Mouse (Mus musculus): ENCODE measurements around the gene Gmfg.

The Gmfg gene

DNA sequence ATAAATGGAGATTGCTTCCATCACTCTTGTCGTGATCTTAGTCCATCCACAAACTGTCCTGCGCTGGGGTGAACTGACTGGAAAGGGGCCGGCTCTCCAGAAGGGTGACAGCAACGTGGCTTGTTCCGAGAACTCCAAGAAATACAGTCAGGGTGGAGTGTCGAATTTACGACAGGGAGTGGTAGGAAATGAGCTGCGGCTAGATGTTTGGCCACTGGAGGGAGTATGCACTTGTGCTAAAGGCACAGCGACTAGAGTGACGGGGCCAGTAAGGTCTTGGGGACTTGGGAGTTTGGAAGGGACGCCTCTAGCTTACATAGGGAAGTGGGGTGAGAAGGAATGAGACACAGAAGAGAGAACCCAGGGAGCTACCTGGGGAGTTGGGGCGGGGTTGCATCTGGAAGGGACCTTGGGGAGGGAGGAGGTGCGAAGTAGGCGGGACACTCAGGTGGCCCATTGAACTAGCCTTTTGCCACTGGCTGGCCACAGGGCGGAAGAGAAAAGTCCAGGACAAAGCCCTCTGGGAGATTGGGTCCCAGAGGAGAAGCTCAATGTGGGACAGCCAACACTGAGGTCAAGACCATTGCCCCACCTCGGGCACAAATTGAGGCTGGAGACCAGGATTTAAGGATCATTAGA is at the start of gene Gmfg:
Gmfg (plus strand) TSS at position 516 of the 639 bp plus-strand sequence.
- DNase-seq (ENCODE audit: low read depth) = peak; percentile 85

DNA sequence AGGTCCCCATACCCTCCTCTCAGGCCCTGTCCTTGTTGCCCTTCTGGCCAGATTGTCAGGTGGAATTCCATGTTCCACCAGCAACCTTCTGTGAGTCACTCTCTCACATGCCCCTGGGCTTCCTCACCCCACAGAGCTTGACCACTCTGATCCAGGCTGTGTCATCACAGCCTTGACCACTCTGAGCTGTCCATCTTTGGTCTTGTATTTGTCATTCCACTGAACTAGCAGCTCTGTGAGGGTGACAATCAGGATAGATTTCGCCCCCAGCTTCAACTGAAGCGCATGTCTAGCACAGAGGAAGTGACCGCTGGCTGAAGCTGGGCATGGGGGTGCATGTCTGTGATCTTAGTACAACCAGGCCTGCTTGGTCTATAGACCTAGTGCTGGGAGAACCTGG is 46.9 kb upstream of the Gmfg start:
- DNase-seq (ENCODE audit: low read depth) = no peak

DNA sequence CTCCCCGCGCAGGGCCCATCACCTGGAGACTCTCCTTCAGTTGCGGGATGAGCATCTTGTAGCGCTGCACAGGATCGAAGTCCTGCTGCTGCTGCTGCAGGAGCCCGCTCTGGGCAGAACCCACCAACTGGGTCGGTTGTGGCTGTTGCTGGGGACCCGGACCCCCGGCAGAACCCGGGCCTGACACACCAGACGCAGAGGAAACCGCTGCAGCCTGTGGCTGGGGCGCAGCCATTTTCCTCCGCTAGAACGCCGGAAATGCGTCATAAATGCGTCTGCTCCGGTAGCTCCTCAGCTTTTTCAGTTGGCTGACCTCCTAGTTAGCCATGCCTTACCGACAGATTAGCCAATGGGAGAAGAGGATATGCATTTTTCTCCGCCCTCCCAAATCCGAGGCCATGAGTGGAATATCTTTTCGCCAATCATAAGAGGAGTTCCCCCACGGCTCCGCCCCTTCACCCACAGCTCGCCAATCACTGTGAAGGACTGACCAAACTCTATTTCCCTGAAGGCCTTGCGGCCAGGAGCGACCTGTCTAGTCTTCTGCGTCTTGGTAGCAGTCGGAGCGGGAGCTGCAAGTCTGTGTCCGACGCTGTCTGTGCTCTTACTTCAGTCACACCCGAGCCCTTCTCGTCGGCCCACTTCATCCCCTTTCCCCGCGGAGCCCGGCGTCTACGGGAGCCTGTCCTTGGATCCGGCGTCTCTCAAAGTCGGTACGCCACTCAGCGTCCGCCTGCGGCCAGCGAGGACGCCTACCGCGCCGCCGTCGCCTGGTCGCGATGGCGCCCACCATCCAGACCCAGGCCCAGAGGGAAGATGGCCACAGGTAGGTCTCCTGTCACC is 44.6 kb upstream of the Gmfg start, which contains the start of the genes Med29 and Paf1:
Med29 (minus strand) TSS at position 280 of the 843 bp plus-strand sequence.
Paf1 (plus strand) TSS at position 523 of the 843 bp plus-strand sequence.
- peak; percentile 99 for DNase-seq (ENCODE audit: low read depth)

DNA sequence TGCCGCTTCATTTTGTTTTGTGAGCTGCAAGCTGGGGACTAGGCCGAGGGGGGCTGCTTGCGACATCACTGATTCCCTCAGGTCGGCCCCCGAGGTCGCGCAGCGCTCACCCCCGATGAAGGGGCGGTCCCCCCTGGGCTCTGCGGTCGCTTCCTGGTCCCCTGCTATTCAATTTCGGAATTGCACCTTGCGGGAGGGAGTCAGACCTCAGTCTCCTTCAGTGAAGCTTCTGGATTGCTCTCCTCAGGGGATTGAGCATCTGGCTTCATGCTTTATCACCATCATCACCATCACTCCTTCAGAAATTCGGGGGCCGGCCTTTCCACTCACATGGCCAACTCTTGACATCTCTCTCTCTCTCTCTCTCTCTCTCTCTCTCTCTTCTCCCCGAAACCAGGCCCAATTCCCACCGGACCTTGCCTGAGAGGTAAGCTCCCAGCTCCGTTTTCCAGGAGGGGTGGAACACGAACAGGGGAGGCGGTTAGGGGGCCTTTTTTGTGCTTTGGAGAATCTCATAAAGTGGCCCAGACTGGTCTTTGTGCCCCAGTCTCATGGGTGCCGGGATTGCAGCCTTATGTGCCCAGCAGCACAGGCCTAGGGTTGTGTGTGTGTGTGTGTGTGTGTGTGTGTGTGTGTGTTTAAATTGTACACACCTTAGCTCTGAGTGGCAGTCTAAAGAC is 43.8 kb upstream of the Gmfg start:
- no peak for DNase-seq (ENCODE audit: low read depth)

DNA sequence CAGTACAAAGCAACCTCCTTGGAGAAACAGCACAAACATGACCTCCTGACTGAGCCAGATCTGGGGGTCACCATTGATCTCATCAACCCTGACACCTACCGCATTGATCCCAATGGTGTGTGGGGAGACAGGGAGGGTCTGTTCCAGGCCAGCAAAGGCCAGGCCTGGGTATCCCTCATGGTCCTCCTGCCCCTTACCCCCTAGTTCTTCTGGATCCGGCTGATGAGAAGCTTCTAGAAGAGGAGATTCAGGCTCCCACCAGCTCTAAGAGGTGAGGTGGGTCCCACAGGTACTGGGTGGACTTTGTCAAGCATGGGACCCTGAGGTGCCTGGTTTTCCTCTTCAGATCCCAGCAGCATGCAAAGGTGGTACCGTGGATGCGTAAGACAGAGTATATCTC is 41.8 kb upstream of the Gmfg start:
- no peak for DNase-seq (ENCODE audit: low read depth)

DNA sequence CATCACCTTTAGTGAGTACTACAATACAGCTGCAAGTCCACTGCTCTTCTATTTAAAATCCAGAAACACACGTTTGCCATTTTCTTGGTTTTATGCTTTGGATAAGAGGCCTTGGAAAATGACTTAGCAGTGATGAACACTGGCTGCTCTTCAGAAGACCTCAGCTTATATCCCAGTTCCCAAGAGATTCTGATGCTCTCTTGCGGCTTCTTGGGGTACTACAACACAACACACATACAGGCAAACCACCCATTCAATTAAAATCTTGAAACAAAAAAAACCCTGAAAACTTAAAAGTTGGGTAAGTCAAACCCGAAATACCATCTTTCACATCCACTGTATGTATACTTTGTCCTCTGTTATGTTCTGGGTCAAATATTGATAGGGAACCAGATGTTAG is 39.2 kb upstream of the Gmfg start:
- DNase-seq (ENCODE audit: low read depth) = no peak

DNA sequence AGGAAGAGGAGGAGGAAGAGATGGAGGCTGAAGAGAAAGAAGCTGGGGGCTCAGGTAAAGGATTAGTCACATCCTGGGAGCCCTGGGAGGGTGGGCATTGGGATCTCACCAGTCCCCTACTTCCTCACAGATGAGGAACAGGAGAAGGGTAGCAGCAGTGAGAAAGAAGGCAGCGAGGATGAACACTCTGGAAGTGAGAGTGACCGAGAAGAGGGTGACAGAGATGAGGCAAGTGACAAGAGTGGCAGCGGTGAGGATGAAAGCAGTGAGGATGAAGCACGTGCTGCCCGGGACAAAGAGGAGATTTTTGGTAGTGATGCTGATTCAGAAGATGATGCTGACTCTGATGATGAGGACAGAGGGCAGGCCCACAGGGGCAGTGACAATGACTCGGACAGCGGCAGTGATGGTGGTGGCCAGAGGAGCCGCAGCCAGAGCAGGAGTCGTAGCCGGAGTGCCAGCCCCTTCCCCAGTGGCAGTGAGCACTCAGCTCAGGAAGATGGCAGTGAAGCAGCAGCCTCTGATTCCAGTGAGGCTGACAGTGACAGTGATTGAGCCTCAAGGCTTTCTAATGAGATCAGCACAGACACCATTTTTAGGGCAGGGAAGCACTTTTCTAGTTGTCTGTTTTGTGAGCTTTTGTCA is 38.4 kb upstream of the Gmfg start:
- DNase-seq (ENCODE audit: low read depth) = no peak

DNA sequence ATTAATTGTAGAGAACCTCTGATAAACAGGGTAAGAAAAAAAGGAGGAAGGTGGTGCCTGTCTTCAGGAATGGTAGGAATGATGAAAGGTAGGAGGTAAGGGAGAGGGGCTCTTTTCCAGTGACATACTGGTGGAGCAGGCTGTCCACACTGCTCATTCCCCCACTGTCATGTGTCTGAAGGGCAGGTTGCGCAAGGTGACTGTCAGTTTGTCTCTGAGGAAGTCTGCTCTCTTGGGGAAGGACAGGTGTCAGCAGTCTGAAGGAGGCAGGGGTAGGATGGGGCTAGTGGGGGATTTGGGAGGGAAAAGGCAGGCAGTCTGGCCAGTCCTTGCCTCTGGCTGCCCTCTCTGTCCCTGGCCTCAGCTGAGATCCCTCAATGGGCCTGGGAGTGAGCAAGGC is 36.2 kb upstream of the Gmfg start:
- DNase-seq (ENCODE audit: low read depth) = no peak

DNA sequence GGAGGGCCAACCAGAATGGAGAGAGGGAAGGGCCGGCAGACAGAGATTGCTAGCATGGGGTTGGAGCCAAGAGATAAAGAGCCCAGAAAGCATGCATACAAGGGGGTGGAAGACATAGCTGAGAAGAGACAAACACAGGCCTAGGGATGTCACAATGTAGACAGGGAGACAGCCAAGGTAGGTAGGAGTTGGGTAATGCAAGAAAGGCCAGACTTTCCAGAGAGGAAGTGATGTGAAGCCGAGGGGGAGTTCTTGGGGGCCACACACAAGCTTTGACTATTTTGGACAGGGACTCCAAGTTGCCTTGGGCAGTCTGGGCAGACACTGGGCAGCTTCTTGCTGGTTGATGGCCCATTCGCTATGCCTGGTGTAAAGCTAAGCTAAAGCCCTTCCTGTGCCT is 35.3 kb upstream of the Gmfg start:
- DNase-seq (ENCODE audit: low read depth) = no peak

DNA sequence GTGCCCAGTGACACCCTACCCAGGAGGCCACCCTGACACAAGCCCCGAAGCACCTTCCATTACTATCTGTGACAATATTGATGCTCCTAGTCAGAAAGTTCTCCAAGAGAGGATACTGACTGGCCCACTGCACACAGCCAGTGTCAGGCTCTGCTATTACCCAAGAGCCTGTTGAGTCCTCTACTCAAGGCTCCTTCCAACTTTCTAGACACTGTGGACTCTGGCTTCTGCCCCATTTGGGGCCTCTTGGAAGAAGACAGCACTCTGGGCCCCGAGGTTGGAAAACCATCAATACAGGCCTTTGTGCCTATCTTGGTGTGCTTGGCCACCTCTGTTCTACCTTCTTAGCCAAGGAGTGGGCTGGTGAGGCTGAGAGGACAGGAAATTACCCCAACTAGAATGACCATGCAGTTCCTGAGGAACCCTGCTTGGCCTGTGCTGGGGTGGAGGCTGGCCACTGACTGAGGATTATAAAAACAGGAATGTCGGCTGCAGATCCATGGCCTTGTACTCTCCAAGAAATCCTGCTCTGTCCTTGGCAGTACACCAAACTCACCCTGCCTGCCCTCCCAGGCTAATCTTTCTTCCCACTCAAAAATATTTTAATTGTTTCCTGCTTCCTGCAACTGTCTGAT is 26.3 kb upstream of the Gmfg start:
- no peak for DNase-seq (ENCODE audit: low read depth)

DNA sequence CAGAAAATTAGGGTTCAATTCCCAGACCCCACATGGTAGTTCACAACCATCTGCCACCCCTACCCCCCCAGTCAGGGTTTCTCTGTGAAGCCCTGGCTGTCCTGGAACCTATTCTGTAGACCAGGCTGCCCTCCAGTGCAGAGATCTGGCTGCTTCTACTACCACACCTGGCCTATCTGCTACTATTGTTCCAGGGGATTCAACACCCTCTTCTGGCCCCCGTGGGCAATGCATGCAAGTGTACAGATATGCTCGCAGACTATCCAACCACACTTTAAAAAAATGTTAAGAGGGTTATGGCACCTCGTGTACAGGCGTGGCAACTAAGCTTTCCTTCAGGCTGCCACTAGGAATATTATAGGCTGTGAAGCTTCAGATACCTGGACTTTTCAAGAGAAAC is 24.4 kb upstream of the Gmfg start:
- DNase-seq (ENCODE audit: low read depth) = no peak

DNA sequence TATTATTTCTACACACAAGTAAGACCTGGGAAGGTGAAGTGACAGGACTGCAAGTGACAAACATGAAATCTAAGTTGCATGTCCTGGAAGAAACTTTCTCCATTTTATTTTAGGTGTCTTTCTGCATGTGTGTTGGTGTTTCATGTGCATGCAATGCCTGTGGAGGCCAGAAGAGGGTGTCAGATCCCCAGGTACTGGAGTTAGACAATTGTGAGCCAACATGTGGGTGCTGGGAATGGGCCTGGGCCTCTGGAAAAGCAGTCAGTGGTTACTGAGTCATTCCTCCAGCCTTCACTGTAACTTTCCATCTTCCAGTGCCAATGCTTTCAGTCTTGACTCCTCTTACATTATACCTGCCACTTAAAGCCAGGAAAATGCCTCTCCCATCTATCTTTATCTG is 19.9 kb upstream of the Gmfg start:
- DNase-seq (ENCODE audit: low read depth) = no peak

DNA sequence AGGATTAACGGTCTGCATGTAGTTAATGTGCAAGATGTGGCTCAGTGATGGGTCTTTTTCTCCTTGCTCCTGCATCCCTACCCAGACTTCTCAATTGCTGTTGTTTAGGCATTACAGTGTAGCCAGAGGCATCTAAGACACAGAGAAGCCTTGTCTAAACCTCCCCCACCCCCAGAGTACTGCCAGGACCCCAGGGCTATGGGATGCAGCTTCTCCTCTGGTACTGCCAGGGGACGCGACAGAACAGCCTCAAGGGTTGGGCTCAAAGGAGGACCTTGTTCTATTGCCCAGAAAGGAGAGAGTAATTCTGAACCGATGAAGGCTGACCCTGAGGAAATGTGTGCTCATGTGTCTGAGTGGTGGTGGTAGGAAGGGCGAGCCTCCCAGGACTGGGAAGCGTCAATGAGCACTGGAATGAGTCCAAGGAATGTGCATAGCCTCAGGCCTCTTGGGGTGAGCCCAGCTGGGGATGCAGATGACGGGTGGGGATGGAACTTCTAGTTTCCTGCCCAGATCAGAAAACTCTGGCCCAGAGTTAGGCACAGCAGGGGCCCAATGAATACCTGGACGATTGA is 19.1 kb upstream of the Gmfg start:
- no peak for DNase-seq (ENCODE audit: low read depth)

DNA sequence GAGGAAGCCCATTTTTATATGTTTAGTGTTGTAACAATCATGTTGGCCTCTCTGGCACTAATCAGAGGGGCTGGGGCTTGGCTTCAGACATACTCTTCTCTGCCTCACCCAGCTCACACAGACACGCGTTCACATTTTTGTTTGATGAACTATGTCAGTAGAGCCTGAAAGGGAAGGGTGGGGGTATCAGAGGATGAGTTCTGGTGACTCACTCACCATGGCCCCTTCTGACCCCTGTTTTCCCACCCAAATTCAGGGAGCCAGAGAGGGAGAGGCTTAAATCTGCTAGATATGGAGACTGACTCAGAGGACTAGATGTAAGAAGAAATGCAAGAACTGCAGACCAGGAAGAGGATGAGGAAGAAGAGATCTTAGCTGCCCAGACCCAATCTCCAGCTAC is 17.8 kb upstream of the Gmfg start:
- DNase-seq (ENCODE audit: low read depth) = no peak

DNA sequence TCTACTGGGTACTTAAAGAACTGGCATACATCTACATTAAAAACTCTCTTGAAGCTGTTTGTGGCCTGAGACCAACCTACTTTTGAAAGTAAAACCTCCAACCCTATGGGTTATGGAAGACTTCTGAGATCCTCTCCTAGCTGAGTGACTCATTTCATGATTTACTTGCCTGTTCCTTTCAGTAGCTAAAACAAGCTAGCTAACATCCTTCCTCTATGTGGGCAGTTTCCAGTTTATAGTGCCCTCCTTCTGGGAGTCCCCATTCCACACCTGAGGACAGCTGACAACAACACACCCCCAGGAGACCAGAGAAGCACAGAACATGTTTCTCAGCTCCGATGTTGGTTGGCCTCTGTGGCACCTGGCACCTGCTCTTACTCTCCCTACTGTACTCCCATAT is 14.2 kb upstream of the Gmfg start:
- no peak for DNase-seq (ENCODE audit: low read depth)

DNA sequence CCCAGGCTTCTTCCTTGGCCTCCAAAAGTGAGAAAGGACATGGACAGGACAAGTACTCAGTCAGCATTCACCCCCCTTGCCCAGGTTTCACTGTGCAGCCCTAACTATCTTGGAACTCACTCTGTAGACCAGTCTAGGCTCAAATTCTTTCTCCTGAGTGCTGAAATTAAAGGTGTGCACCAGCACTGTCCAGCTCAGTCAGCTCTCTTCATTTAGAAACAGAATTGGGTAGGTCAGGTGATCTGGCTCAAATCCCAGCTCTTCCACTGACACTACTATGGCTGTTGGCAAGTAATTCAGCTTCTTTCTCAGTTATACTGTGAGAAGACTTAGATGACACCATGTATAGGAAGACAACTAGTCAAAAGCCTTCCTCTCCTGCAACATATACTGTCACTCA is 9.5 kb upstream of the Gmfg start:
- DNase-seq (ENCODE audit: low read depth) = no peak

DNA sequence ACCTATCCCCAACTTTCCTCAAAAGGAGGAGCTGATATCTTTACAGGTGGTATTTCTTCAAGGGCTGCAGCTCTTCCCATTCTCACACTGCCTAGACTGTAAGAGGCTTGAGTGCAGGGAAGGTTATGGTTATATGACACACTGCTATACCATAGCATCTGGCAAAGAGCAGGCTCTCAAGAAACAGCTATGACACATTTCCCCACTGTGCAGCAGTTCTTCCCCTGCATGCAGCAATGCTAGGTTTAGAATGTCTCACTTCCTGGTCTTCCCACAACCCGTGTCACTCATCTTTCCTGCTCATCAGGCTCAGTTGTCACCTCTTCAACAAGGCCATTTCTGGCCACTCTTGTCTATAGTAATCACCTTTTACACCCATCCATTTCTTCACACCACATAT is 6.7 kb upstream of the Gmfg start:
- no peak for DNase-seq (ENCODE audit: low read depth)

DNA sequence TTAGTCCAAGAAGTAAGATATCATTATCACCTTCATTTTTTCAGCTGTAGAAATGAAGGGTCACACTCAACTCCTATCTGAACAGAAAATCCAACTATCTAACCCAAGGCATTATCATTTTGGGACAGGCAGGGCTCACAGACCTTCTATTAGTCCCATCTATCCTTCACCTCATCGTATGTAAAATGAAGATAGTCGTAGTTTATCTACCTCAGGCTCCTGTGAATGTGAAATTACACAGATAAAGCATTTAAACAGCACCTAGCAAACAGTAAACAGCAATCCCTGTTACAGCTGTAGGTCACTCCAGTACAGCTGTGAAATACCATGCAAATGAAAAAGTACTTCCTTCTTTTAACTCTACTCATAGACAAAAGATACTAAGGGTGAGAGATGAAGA is 5.0 kb upstream of the Gmfg start:
- peak; percentile 46 for DNase-seq (ENCODE audit: low read depth)

DNA sequence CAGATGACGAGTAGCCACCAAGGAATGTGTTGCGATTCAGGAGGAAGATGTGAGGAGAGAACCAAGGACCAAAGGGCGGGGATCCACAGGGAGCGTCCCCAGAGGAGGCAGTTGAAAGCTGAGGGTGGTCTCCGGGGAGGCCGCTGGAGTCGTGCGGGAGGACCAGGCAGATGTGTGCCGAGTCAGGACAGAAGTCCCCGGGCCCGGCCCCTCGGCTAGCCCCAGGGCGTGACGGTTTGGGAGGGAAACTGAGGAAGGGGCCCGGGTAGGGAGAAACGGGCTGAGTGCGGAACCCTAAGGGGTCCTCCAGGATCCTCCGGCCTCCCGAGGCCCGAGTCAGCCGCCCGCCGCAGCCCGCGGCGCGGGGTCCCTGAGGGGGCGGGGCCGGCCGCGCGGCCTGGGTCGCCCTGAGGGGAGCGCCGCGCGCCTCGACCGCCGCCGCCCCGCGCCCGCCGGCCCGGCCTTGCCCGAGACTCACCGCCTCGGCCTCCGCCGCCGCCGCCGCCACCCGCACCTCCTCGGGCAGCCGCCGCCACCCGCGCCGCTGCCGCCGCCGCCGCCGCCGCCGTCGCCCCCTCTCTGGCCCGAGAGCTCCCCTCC is 1.5 kb upstream of the Gmfg start:
- no peak for DNase-seq (ENCODE audit: low read depth)

DNA sequence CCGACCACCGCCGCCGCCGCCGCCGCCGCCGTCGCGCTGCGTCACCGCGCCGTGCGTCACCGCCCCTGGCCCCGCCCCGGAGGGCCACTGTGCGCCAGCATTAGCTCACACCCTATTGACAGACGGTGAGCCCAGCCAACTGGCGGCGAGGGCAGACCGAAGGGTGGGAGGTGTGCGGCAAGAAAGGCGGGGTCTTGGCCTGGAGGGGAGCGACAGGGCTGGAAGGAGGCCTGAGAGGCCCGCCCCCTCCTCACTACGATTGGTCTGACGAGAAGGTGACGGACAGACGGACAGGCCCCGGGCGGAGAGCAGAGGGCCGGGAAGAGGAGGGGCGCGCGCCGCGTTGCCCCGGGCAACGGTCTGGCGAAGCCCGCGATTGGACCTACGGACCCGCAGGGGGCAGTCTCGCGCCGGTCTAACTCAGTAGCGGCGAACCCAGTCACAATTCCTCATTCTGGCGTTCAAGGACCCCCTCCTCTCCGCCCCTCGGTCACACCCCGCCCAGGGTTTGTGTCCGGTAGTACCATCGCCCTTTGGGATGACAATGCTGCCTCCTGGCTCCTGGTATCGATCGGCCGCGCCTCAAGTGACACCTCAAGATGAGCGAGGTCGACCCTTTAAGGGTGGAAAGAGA is 859 bp upstream of the Gmfg start:
- DNase-seq (ENCODE audit: low read depth) = peak; percentile 98

DNA sequence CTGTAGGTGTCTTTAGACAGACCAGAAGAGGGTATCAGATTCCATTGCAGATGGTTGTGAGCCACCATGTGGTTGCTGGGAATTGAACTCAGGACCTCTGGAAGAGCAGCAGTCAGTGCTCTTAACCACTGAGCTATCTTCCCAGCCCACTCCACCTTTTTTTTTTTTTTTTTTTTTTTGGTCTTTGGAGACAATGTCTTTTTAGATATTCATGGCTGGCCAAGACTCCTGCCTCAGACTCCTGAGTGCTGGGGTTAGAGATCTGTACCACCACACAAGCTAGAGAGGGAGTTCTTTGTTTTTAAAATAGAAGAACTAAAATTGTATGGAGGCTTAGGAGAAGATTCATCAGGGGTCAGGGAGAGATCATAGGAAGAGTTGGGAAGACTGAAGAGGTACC is 717 bp downstream of the Gmfg start:
- no peak for DNase-seq (ENCODE audit: low read depth)

Measured in c-Kit-positive CD71-positive TER-119-negative erythroid progenitor cells, embryonic 14.5 days (primary cell).